Mouse (Mus musculus) kidney, postnatal 0 days (tissue): ENCODE results near the gene Anapc16. TPM values are rescaled to one million over a fixed set of nuclear protein-coding genes. Genes with fewer than 3 reads are reported as not detected.
"Not testable (repeated sequence)": the region's sequence is repeated elsewhere in the genome, so short reads cannot be mapped to it uniquely, and the experiment has no call there.

Experiments used
- ATAC-seq: fragments of 200-750 bp; cut with Nextera tagmentation; replicated peaks from 2 replicates; pipeline ENCODE4 v1.8.0; 2017; ENCODE audit warnings: low read depth, moderate number of reproducible peaks, moderate TSS enrichment, moderate library complexity; ENCODE audit not compliant: low FRiP score
- DNase-seq: peaks from one replicate; pipeline ENCODE4 v3.0.0-alpha.2; 2016; ENCODE audit warnings: low spot score
- H3K27ac ChIP-seq: fragments of 300-500 bp; sonication (generic); 2 replicates; pipeline ENCODE4 v1.5.1; 2014; ENCODE audit warnings: mild to moderate bottlenecking
- H3K27me3 ChIP-seq: fragments of 300-500 bp; sonication (generic); 2 replicates; pipeline ENCODE4 v1.6.1; 2014; ENCODE audit warnings: low read length, mixed read lengths; ENCODE audit not compliant: insufficient read depth
- H3K36me3 ChIP-seq: fragments of 300-500 bp; sonication (generic); 2 replicates; pipeline ENCODE4 v1.6.1; 2014; ENCODE audit warnings: low read length, mixed read lengths; ENCODE audit not compliant: insufficient read depth
- H3K4me1 ChIP-seq: fragments of 300-500 bp; sonication (generic); replicated peaks from 2 replicates; pipeline ENCODE4 v1.6.1; 2014; ENCODE audit warnings: antibody characterized with exemption, low read length, mixed read lengths; ENCODE audit not compliant: insufficient read depth
- H3K4me2 ChIP-seq: fragments of 300-500 bp; sonication (generic); 2 replicates; pipeline ENCODE4 v1.6.1; 2014; ENCODE audit warnings: mild to moderate bottlenecking, low read length, moderate library complexity, mixed read lengths
- H3K4me3 ChIP-seq: fragments of 300-500 bp; sonication (generic); replicated peaks from 2 replicates; pipeline ENCODE4 v1.5.1; 2014; ENCODE audit warnings: low read depth, low read length
- H3K9ac ChIP-seq: fragments of 300-500 bp; sonication (generic); 2 replicates; pipeline ENCODE4 v1.6.1; 2014; ENCODE audit warnings: low read depth, low read length
- H3K9me3 ChIP-seq: fragments of 300-500 bp; sonication (generic); replicated peaks from 2 replicates; pipeline ENCODE4 v1.6.1; 2016; ENCODE audit warnings: low read length, inconsistent platforms, mixed read lengths
- CTCF ChIP-seq: IDR thresholded peaks from 2 replicates; pipeline ENCODE4 v1.5.1; 2016; ENCODE audit warnings: antibody characterized with exemption, low read depth, mild to moderate bottlenecking, moderate library complexity
- WGBS: fragments of 180-500 bp; shearing (Covaris S2); extraction: QIAGEN DNeasy Blood & Tissue Kit; methylation state at CpG from one replicate; pipeline ENCODE4 v1.1.7; 2014; 5-methylcytosine and 5-hydroxymethylcytosine counted together
- polyA plus RNA-seq: library from polyadenylated mRNA; unstranded; fragments of >200 nt; fragmentation: Nextera tagmentation; extraction: Ambion mirVana; gene quantifications from 2 replicates; pipeline ENCODE4 v1.2.1, GENCODE M21; 2015

Anapc16 gene
- polyA plus RNA-seq, 1 experiment from 2014 or later = 106 TPM

- 72% methylated on average over 9 of the region's 9 CpGs for WGBS
Measured at GRCm38 (mm10) chr10:60003847-60004246, 912 bp upstream of the Anapc16 start.

GRCm38 (mm10) chr10:60003213-60003752, 348 bp upstream of the Anapc16 start:
- H3K27me3 ChIP-seq = no peaks in the 10 kb centered on the region
- under 1% methylated on average over 21 of the region's 21 CpGs for WGBS
- H3K27ac ChIP-seq = peak overlapping the region; percentile 98
- H3K9ac ChIP-seq = peak overlapping the region; percentile 74
- H3K4me3 ChIP-seq = peak overlapping the region; percentile 55
- TF ChIP-seq CTCF = peak; percentile 13; the same call in 1 of the 2 replicates
- H3K4me2 ChIP-seq = peak overlapping the region; percentile 74
- ATAC-seq = no peak
- no peaks in the 10 kb centered on the region for H3K9me3 ChIP-seq
- no peak for DNase-seq
- peaks cover 4% of the 10 kb centered on the region for H3K36me3 ChIP-seq
- peaks cover 10% of the 10 kb centered on the region; the same call in 1 of the 2 replicates for H3K4me1 ChIP-seq

More at GRCm38 (mm10) chr10:60003847-60004246, 912 bp upstream of the Anapc16 start:
- peak overlapping the region; percentile 74; the same call in 1 of the 2 replicates for H3K9ac ChIP-seq
- no peaks in the 10 kb centered on the region for H3K9me3 ChIP-seq
- DNase-seq = no peak
- no peak for TF ChIP-seq CTCF
- no peak for ATAC-seq
- H3K27ac ChIP-seq = peak overlapping the region; percentile 98
- peaks cover 10% of the 10 kb centered on the region; the same call in 1 of the 2 replicates for H3K4me1 ChIP-seq
- peaks cover 4% of the 10 kb centered on the region for H3K36me3 ChIP-seq
- peak overlapping the region; percentile 55 for H3K4me3 ChIP-seq
- no peaks in the 10 kb centered on the region for H3K27me3 ChIP-seq
- peak overlapping the region; percentile 74 for H3K4me2 ChIP-seq

GRCm38 (mm10) chr10:60002203-60002602, 732 bp downstream of the Anapc16 start:
- ATAC-seq (no peak), DNase-seq (peak; percentile 45)
- Histone ChIP-seq H3K4me2 (peak overlapping the region; percentile 74), H3K36me3 (no peaks in the 10 kb centered on the region; the same call in 1 of the 2 replicates), H3K27me3 (no peaks in the 10 kb centered on the region), H3K9me3 (no peaks in the 10 kb centered on the region), H3K27ac (peak overlapping the region; percentile 98), H3K4me1 (peaks cover 10% of the 10 kb centered on the region; the same call in 1 of the 2 replicates), H3K9ac (peak overlapping the region; percentile 74), H3K4me3 (peak overlapping the region; percentile 55)
- TF ChIP-seq CTCF = no peak
- WGBS = 3% methylated on average over 12 of the region's 12 CpGs

- H3K9me3 ChIP-seq, H3K36me3 ChIP-seq, H3K9ac ChIP-seq, ATAC-seq, DNase-seq, H3K27me3 ChIP-seq, H3K4me1 ChIP-seq: not testable (repeated sequence)
- Histone ChIP-seq H3K4me3 (peak overlapping the region; percentile 55), H3K4me2 (peak overlapping the region; percentile 74), H3K27ac (peak overlapping the region; percentile 77)
- 67% methylated on average over 8 of the region's 8 CpGs for WGBS
Measured at GRCm38 (mm10) chr10:60001663-60002062, 1.3 kb downstream of the Anapc16 start.

GRCm38 (mm10) chr10:59999057-59999456, 3.9 kb downstream of the Anapc16 start:
- Histone ChIP-seq H3K4me3 (no peak overlapping the region), H3K9me3 (no peaks in the 10 kb centered on the region), H3K9ac (no peak overlapping the region), H3K27ac (no peak overlapping the region), H3K27me3 (no peaks in the 10 kb centered on the region), H3K36me3 (peaks cover 4% of the 10 kb centered on the region), H3K4me1 (peaks cover 10% of the 10 kb centered on the region; the same call in 1 of the 2 replicates), H3K4me2 (no peak overlapping the region)
- 92% methylated on average over 3 of the region's 3 CpGs for WGBS
- TF ChIP-seq CTCF = no peak
- DNase-seq (no peak), ATAC-seq (no peak)

- H3K4me3 ChIP-seq = no peak overlapping the region
- ATAC-seq = no peak
- peak; percentile 88 for TF ChIP-seq CTCF
- peaks cover 4% of the 10 kb centered on the region for H3K36me3 ChIP-seq
- no peaks in the 10 kb centered on the region for H3K27me3 ChIP-seq
- H3K9ac ChIP-seq = no peak overlapping the region
- H3K9me3 ChIP-seq = no peaks in the 10 kb centered on the region
- H3K27ac ChIP-seq = no peak overlapping the region
- DNase-seq = peak; percentile 79
- peaks cover 6% of the 10 kb centered on the region; the same call in 1 of the 2 replicates for H3K4me1 ChIP-seq
- 19% methylated on average over 7 of the region's 7 CpGs for WGBS
- H3K4me2 ChIP-seq = no peak overlapping the region
Measured at GRCm38 (mm10) chr10:59997591-59997990, 5.3 kb downstream of the Anapc16 start.
